Mouse (Mus musculus) retina, embryonic 14.5 days (tissue): Measurements from ENCODE around the gene Zdhhc4.
A peak's percentile ranks its signal among the peaks of the same experiment; 100 is the strongest.

Source experiments
- DNase-seq: peaks from one replicate; pipeline ENCODE4 v3.0.0-alpha.2; 2015; ENCODE audit warnings: low spot score

The Zdhhc4 gene

DNA sequence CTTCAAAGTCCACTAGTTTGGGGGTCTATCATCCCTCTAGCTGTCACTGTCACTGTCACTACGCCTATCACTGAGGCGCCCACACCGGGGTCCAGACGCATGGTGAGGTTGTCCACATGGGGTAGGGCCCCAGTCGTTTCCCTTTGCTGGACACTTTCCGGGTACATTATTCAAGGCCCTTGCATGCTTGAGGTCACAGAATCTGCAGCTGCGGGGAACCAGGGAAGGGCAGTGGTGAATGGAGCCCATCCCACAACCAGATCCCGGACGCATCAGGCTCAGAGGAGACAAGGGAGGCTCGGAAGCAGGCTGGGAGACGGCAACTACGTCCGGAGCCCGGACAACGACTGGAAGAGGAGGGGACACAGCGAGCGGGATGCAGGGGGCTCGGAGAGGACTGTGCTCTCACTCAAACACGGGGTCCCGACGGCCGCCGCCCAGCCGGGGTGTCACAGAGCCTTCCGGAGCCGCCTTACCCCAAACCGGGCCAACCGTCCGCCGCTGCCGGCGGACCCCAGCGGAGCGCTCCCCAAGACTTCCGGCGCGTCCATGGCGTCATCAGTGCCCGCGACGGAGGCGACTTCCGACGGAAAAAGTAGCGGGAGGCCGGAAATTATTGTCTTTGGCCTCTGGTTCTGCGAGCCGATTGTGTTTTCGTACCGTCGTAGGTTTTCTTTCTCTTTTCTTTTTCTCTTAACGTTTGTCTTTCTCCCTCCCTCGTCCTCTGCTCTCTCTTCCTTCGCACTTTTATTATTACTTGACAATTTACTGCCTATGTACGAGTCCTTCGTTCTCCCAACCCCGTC is at the start of gene Zdhhc4:
TSS of gene Zdhhc4 (minus strand) at position 567 of the 806 bp plus-strand sequence.
- peak; percentile 95 for DNase-seq

DNA sequence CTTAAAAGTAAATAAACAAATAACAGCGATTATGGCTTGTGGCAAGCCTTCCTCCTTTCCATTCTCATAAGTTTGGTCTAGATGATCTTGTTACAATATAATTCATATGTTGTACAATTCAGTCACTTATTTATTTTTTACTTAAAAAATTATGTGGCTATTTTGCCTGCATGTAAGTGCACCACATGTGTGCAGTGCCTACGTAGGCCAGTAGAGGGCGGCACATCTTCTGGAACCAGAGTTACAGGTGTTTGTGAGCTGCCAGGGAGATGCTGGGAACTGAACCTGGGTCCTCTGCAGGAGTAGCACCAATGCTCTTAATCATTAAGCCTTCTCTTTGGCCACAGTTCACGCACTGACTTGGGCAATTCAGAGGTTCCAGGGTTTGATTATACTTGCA is 47.1 kb upstream of the Zdhhc4 start:
- no peak for DNase-seq

- DNase-seq = peak; percentile 85
Measured at GRCm38 (mm10) chr5:143375242-143375641, 46.2 kb upstream of the Zdhhc4 start.

- DNase-seq = peak; percentile 66
Measured at GRCm38 (mm10) chr5:143372818-143373217, 43.8 kb upstream of the Zdhhc4 start.

- DNase-seq = no peak
Measured at GRCm38 (mm10) chr5:143371146-143371510, 42.1 kb upstream of the Zdhhc4 start.

DNA sequence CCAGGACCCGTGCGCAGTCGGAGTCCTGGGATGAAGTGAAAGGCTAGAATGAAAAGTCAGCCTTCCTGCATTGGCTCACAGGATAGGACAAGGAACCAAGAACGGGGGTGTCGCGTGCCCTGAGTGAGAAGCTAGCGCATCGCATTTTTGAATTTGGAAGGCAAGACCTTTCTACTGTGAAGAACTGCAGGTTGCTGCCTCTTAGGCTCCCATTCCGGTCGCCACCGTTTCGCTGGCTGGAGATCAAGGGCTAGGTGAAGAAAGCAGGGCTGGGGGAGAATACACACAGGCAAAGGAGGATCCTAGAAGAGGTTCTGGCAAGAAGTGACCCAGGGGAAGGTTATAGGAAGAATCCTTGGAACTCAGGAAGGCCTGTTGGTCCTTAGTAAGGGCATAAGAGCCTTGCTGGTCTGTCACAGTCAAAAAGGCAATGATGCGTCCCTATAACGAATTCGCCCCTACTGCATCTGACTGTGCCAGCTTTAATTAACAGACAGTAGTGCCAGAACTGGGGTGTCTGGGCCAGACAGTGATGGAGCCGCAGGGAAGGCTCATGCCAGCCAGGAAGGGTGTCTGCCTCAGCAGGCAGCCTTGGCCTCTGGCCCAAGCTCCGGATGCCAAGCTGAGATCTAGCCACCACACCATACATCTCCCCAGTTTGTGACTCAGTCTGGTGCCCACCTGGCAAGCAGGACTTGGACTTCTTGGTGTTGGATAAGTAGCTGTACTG is 41.5 kb upstream of the Zdhhc4 start:
- DNase-seq = no peak

GRCm38 (mm10) chr5:143369611-143370255 is 40.7 kb upstream of the Zdhhc4 start:
- DNase-seq = no peak

DNA sequence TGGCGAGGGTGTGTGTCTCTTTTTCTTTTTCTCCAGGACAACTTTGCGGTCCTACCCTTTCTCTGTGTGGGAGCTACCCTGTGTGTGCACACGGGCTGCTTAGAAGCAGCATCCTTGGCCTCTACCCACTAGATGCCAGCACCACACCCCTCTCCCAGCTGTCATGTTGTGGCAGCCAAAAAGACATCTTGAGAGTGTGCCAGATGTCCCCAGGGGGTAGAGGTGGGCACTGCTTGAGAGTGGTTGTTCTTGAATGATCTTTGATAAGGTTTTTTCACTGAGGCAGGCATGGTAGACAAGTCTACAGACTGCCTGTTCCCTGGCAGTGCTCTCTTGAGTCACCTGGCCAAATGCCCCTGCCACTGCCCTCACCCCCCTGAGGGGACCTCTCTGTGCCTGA is 38.9 kb upstream of the Zdhhc4 start:
- no peak for DNase-seq

GRCm38 (mm10) chr5:143363678-143364615 is 34.9 kb upstream of the Zdhhc4 start:
- DNase-seq = peak; percentile 79

DNA sequence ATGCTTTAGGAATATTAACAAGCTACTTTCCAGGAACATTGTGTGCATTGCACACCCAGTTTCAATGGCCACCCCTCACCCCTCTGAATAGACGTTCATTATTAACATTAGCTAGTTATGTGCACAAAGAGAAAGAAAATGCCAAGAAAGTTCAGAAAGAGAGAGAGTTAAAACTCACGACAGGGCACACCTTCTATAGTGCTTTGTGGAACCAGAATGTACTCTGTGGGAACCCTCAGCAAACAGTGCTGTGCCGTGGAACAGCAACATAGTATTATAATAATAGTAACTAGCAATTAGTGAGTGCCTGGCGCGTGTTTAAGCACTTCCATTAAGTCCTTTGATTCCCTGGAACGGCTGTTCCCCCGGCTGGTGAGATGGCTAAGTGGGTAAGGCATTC is 32.4 kb upstream of the Zdhhc4 start:
- DNase-seq = no peak

DNA sequence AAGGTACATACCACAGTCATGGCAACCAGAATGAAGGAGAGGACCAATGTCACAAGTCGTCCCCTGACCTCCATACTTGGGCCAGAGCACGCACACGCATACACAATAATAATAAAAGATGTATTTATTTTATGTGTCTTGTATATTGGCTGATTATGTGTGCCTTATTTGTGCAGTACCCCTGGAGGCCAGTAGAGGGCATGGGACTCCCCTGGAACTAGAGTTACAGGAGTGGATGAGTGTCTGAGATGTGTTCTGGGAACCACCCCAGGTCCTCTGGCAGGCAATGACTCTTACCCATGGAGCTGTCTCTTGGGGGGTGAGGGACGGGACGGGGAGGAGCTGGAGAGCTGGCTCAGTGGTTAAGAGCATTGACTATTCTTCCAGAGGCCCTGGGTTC is 30.9 kb upstream of the Zdhhc4 start:
- DNase-seq = peak; percentile 61

DNA sequence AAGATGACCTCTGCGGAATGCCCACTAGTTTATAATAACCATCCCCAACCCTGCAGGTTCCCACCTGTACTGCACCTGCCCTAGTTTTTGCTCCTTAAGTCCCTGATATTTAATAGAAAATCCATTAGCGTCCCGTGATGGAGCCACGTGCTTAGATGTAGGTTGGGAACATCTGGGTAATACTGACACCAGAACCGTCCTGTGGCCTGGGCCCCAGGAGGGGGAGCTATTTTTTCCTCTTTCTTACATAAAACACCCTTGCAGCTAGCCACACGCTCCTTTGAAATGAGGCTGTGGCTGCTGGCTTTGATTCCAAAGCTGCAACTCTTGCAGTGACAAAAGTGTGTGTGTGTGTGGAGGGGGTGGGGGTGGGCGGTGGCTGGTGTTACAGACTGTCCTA is 30.2 kb upstream of the Zdhhc4 start:
- no peak for DNase-seq

DNA sequence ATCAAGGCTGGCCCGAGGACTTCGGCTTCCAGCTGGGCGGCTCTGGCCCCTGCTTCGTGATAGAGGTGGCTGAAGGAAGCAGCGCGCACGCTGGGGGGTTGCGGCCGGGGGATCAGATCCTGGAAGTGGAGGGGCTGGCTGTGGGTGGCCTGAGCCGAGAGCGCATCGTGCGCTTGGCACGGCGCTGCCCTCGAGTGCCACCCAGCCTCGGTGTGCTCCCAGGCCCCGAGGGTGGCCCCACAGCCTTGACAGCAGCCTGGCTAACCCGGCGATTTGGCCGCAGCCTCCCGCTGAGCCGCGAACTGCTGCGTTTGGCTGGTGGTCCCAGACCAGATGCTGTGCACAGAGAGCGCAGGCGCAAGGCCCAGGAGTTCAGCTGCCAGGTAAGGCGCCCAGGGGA is 28.5 kb upstream of the Zdhhc4 start:
- DNase-seq = peak; percentile 31

GRCm38 (mm10) chr5:143356686-143357388 is 27.8 kb upstream of the Zdhhc4 start, which contains the start of gene Grid2ip:
Gene Grid2ip (plus strand): TSS chr5:143357338.
- DNase-seq = peak; percentile 63

- DNase-seq = no peak
Measured at GRCm38 (mm10) chr5:143356017-143356416, 27.0 kb upstream of the Zdhhc4 start.

DNA sequence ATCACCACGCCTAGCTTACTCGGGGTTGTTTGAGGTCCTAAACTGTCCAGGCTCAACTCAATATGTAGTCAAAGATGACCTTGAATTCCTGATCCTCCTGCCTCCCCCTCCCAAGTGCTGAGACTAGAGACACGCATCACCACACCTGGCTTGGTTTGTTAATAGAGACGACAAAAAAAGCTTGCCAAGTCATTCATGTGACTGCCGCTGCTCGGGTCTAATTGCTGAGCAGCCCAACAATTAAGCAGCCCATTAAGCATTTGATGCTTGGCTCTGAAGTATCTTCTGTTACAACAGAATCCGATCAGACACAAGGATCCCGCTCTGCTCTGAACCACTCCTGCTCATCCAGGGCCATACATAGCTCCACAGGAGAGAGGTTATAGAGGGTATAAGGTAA is 17.3 kb upstream of the Zdhhc4 start:
- DNase-seq = no peak

DNA sequence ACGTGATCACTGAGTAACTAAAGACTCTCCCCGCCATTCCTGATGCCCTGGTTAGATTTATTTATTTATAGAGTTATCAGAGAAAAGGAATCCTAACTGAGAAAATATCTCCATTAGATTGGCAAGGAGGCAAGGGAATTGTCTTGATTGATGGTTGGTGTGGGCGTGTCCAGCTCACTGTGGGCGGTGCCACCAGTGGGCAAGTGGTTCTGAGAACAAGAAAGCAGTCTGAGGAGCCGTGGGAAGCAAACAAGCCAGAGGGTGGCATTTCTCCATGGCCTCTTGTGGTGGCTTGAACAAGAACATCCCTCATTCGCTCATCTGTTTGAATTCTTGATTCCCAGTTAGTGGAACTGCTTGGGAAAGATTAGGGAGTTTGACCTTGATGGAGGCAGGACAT is 10.5 kb upstream of the Zdhhc4 start:
- DNase-seq = no peak

- DNase-seq = peak; percentile 49
Measured at GRCm38 (mm10) chr5:143336559-143336958, 7.5 kb upstream of the Zdhhc4 start.

DNA sequence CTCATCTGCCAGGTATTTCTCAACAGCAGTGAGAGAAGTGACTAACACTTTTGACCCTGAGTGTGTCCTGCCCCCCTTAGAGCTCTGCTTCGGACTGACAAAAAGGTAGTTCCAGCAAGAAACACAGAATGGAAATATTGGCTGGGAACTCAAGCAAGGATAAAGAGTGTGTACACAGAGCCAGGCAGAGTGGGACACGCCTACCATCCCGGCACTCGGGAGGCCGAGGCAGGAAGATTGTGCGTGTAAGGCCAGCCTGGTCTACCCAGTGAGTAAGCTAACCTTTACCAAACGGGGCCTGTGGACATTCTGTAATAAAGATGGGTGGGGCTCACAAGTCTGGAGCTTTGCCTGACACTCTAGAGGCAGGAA is 6.0 kb upstream of the Zdhhc4 start:
- DNase-seq = no peak

DNA sequence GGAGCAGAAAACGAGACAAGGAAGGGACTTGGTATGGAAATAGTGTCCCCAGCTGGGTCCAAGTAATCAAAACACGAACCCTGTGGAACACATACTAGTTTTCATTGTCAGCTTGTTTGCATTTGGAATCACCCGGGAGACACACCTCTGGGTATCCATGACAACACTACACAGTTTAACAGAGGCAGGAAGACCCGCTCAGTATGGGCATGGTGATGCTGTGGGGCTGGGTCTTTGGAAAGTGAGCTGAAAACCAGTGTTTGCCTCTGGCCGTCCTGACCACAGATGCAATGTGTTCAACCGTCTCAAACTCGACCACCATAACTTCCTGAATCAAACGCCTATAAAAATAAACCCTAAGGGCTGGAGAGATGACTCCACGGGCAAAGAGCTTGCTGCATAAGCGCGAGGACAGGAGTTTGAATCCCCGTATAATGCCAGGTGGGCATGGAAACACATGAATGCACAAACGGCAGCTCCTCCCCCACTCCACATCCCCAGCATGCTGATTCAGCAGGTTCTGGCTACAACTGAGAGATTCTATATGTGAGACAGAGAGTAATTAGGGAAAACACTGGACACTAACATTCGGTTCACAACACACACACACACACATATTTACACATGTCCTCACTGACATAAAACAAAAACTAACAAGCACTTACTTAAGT is 5.5 kb upstream of the Zdhhc4 start:
- DNase-seq = no peak

DNA sequence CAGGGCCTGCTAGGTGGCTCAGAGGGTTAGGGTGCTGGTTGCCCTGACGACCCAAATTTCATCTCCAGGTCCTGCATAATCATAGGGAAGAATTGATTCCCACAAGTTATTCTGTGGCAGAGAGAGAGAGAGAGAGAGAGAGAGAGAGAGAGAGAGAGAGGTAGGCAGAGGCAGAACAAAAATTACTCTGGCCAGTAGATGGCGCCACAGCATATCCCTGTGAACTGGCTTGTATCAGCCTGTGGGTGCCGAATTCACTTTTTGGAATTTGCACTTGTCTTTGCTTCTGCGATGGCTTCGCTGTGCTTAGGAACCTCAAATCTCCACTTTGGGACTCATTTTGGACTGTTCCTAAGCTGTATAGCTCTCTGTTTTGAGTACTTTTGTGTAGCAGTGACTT is 4.8 kb upstream of the Zdhhc4 start:
- peak; percentile 96 for DNase-seq
